18 mouse cellular contexts compared by ENCODE assay signal in the genomic region with DNA sequence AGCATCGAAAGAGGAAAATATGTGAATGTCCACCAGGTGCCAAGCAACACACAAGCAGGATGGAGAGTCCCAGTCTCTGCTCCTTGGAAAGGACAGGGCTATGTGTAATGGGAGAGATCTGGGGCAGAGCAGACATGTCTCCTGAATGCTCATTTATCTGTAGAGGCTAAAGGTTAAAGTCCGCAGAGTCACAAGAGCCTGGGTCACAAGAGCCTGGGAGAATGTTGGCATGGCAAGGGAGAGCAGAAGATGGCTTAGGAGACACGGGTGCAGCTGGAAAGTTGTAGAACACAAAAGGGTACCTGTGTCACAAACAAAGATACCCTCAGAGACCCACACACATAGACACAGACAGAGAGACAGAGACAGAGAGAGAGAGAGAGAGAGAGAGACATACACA. TPM values are rescaled to one million over a fixed set of nuclear protein-coding genes. Genes with fewer than 3 reads are reported as not detected.
DNase-seq lines count a peak whose midpoint lies in the region; ATAC-seq and TF ChIP-seq lines count a peak whose summit lies in the region.
"Had no signal": no experiment of that assay in that cellular context is flagged by ENCODE, and none has a peak within 500 bp of the region (broad histone marks: within the 10 kb centered on the region; RNA-seq: fewer than 3 reads in every experiment).

No protein-coding gene starts in this region.

- ATAC-seq in heart, embryonic 14.5 days (ENCODE audit: insufficient number of reproducible peaks, insufficient read depth, low FRiP score, low read depth): no peak
- ATAC-seq in intestine, postnatal 0 days: peak; percentile 58; the same call in 1 of the 2 replicates
- ATAC-seq: forebrain, postnatal 0 days; midbrain, embryonic 15.5 days had no signal

- no peak overlapping the region for H3K9ac ChIP-seq in heart, embryonic 14.5 days (ENCODE audit: low read length)
- H3K9ac ChIP-seq in intestine, postnatal 0 days (ENCODE audit: low read depth, low read length): no peak overlapping the region
- H3K9ac ChIP-seq: forebrain, postnatal 0 days; hindbrain, embryonic 15.5 days; liver, embryonic 14.5 days; midbrain, embryonic 15.5 days had no signal

- no peak for TF ChIP-seq CTCF in intestine, postnatal 0 days (IDR thresholded peaks at IDR 0.05; ENCODE audit: low read depth)

- no peaks in the 10 kb centered on the region for H3K27me3 ChIP-seq in heart, embryonic 14.5 days (ENCODE audit: control insufficient read depth, insufficient read depth, low read length)
- H3K27me3 ChIP-seq in intestine, postnatal 0 days (replicated peaks; ENCODE audit: control insufficient read depth, insufficient read depth, low read length): no peaks in the 10 kb centered on the region
- H3K27me3 ChIP-seq: hindbrain, embryonic 15.5 days; midbrain, embryonic 15.5 days had no signal

- no peak for DNase-seq in heart, postnatal 14 days
- DNase-seq in kidney, adult 8-10 months: peak; percentile 67 to 79
- no peak for DNase-seq in kidney, postnatal 14 days
- DNase-seq in urinary bladder, postnatal 4 days (ENCODE audit: low spot score in 2 of 2): no peak
- DNase-seq: adrenal gland, adult 2 months; cerebellum, adult 8-10 months; forebrain, postnatal 0 days; lung, postnatal 14 days; thymus, postnatal 25 days had no signal

- no peak overlapping the region for H3K4me3 ChIP-seq in heart, embryonic 14.5 days (ENCODE audit: control insufficient read depth in 1 of 2, insufficient read depth in 1 of 2, low read depth in 1 of 2, low read length in 2 of 2)
- H3K4me3 ChIP-seq in brown adipose tissue, adult 24 weeks (ENCODE audit: insufficient read depth, low read depth, low read length): no peak overlapping the region
- H3K4me3 ChIP-seq in intestine, postnatal 0 days (ENCODE audit: low read depth, low read length): no peak overlapping the region
- H3K4me3 ChIP-seq: forebrain, embryonic 10.5 days; hindbrain, embryonic 15.5 days; megakaryocyte, embryonic 14.5 days; midbrain, embryonic 15.5 days; myocyte had no signal

- H3K9me3 ChIP-seq in heart, embryonic 14.5 days (ENCODE audit: control insufficient read depth, low read length): no peaks in the 10 kb centered on the region
- no peaks in the 10 kb centered on the region for H3K9me3 ChIP-seq in intestine, postnatal 0 days (ENCODE audit: control insufficient read depth)
- H3K9me3 ChIP-seq: forebrain, embryonic 10.5 days; hindbrain, embryonic 15.5 days; megakaryocyte, embryonic 14.5 days; midbrain, embryonic 15.5 days had no signal

- peak overlapping the region; percentile 4 to 74; a peak in 2 of 4 replicates for H3K27ac ChIP-seq in heart, embryonic 14.5 days (replicated peaks in 1 of 2; ENCODE audit: control insufficient read depth in 1 of 2, insufficient read depth in 1 of 2, low read depth in 2 of 2, low read length in 2 of 2)
- H3K27ac ChIP-seq in brown adipose tissue, adult 24 weeks (replicated peaks; ENCODE audit: low read depth, low read length): peak overlapping the region; percentile 49
- no peak overlapping the region for H3K27ac ChIP-seq in intestine, postnatal 0 days (ENCODE audit: low read depth, low read length)
- H3K27ac ChIP-seq: forebrain, embryonic 10.5 days; hindbrain, embryonic 15.5 days; liver, embryonic 14.5 days; midbrain, embryonic 15.5 days had no signal

- H3K4me1 ChIP-seq in heart, embryonic 14.5 days (ENCODE audit: control insufficient read depth in 2 of 2, insufficient read depth in 2 of 2, low read length in 2 of 2): peaks cover 44 to 67% of the 10 kb centered on the region in 2 experiments
- peaks cover 23% of the 10 kb centered on the region for H3K4me1 ChIP-seq in brown adipose tissue, adult 24 weeks (ENCODE audit: control insufficient read depth, insufficient read depth, insufficient read length, low read length)
- H3K4me1 ChIP-seq in intestine, postnatal 0 days (replicated peaks; ENCODE audit: control insufficient read depth, insufficient read depth, low read length): 0 out of 2 replicates have a peak, but pooled peaks cover 6% of the 10 kb centered on the region

- peaks cover 15% of the 10 kb centered on the region for H3K36me3 ChIP-seq in heart, embryonic 14.5 days (ENCODE audit: control insufficient read depth, insufficient read depth, low read length)
- H3K36me3 ChIP-seq in intestine, postnatal 0 days (ENCODE audit: control insufficient read depth, insufficient read depth): 0 out of 2 replicates have a peak, but pooled peaks cover 6% of the 10 kb centered on the region
- H3K36me3 ChIP-seq: forebrain, embryonic 10.5 days; hindbrain, embryonic 15.5 days; midbrain, embryonic 15.5 days had no signal

- H3K4me2 ChIP-seq in heart, embryonic 14.5 days (ENCODE audit: low read length): no peak overlapping the region
- H3K4me2 ChIP-seq in intestine, postnatal 0 days (replicated peaks; ENCODE audit: low read depth): no peak overlapping the region
- H3K4me2 ChIP-seq: hindbrain, embryonic 15.5 days; midbrain, embryonic 15.5 days had no signal

- 69% methylated on average over 3 of the region's 3 CpGs for WGBS in heart, embryonic 14.5 days
- 59% methylated on average over 3 of the region's 3 CpGs for WGBS in intestine, postnatal 0 days

- intact Hi-C loops in heart, postnatal 14 days (cut with DNase I): loop anchor here (2.0 kb wide), 1 partner anchor 15 kb away; no protein-coding TSS in a partner anchor

RNA-seq across cellular contexts. Expression of a gene that starts 17.9 kb away (rescaled TPM):
- 142 and 143 TPM in 2 replicates for polyA plus RNA-seq in heart, embryonic 14.5 days (2014; fragmentation: Nextera tagmentation; extraction: Ambion mirVana)
- 100 to 1,000 TPM; 105 to 126 TPM for total RNA-seq in heart, postnatal 14 days (2021)
- 7.5 and 8.8 TPM in 2 replicates for polyA plus RNA-seq in brown adipose tissue, adult 24 weeks (2012; ENCODE audit: insufficient read depth, insufficient read length, missing spikeins)
- polyA plus RNA-seq in intestine, postnatal 0 days (2015; fragmentation: Nextera tagmentation; extraction: Ambion mirVana): 49.8 and 55.5 TPM in 2 replicates

Comparison
In these comparisons a context has a peak if more than half of its experiments do, and no peak if none do; other contexts are left out.
1. DNase-seq: peak in kidney, adult 8-10 months (2 of 2); none in heart, postnatal 14 days (0 of 2), kidney, postnatal 14 days (single experiment) and urinary bladder, postnatal 4 days (0 of 2).